Mouse (Mus musculus) midbrain, embryonic 13.5 days (tissue): ENCODE measurements around the gene 1700109H08Rik. TPM values are rescaled to one million over a fixed set of nuclear protein-coding genes. Genes with fewer than 3 reads are reported as not detected.
"Not testable (repeated sequence)": the region's sequence is repeated elsewhere in the genome, so short reads cannot be mapped to it uniquely, and the experiment has no call there.

Experiments used
- ATAC-seq: fragments of 200-750 bp; cut with Nextera tagmentation; 2 replicates; pipeline ENCODE4 v1.8.0; 2017; ENCODE audit warnings: mild to moderate bottlenecking, moderate TSS enrichment, moderate library complexity
- H3K27ac ChIP-seq: fragments of 300-500 bp; sonication (generic); 2 replicates; pipeline ENCODE4 v1.5.1; 2015; ENCODE audit warnings: inconsistent platforms, mild to moderate bottlenecking, moderate library complexity
- H3K27me3 ChIP-seq: fragments of 300-500 bp; sonication (generic); 2 replicates; pipeline ENCODE4 v1.6.1; 2015; ENCODE audit warnings: mild to moderate bottlenecking, inconsistent platforms
- H3K36me3 ChIP-seq: fragments of 300-500 bp; sonication (generic); 2 replicates; pipeline ENCODE4 v1.6.1; 2015; ENCODE audit warnings: mild to moderate bottlenecking, inconsistent platforms
- H3K4me1 ChIP-seq: fragments of 300-500 bp; sonication (generic); replicated peaks from 2 replicates; pipeline ENCODE4 v1.6.1; 2015; ENCODE audit warnings: inconsistent platforms
- H3K4me2 ChIP-seq: fragments of 300-500 bp; sonication (generic); replicated peaks from 2 replicates; pipeline ENCODE4 v1.6.1; 2015; ENCODE audit warnings: moderate library complexity, mild to moderate bottlenecking, inconsistent platforms
- H3K4me3 ChIP-seq: fragments of 300-500 bp; sonication (generic); replicated peaks from 2 replicates; pipeline ENCODE4 v1.5.1; 2015; ENCODE audit warnings: mild to moderate bottlenecking, inconsistent platforms
- H3K9ac ChIP-seq: fragments of 300-500 bp; sonication (generic); replicated peaks from 2 replicates; pipeline ENCODE4 v1.6.1; 2015; ENCODE audit warnings: mild to moderate bottlenecking, inconsistent platforms
- H3K9me3 ChIP-seq: fragments of 300-500 bp; sonication (generic); 2 replicates; pipeline ENCODE4 v1.6.1; 2016; ENCODE audit warnings: mild to moderate bottlenecking, inconsistent platforms
- WGBS: fragments of 180-500 bp; shearing (Covaris S2); methylation state at CpG from one replicate; pipeline ENCODE4 v1.1.7; 2015; 5-methylcytosine and 5-hydroxymethylcytosine counted together
- polyA plus RNA-seq: library from polyadenylated mRNA; unstranded; fragments of >200 nt; fragmentation: Nextera tagmentation; extraction: Ambion mirVana; gene quantifications from 2 replicates; pipeline ENCODE4 v1.2.1, GENCODE M21; 2015

The 1700109H08Rik gene
- 4.1 and 4.3 TPM in 2 replicates for polyA plus RNA-seq

DNA sequence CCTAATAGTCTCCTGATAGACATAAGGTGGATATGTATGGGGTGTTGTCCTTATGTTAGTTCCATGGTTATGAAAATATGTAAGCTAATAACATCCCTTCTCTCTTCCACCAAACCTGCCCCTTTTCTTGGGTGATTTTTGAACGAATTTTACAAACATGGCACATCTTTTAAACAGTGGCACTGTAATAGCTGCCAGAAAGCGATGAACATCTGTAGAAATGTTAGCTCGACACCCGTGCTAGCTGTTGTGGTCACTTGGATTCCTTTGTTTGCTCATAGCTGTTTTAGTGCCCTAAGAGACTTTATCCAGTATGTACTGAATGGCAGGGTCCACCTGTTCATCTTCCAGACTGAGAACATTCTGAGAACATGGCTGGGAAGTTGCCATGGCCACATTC is at the start of gene 1700109H08Rik:
Gene 1700109H08Rik, plus strand, starts transcription at position 301 of the 400 bp plus-strand sequence.
- Histone ChIP-seq H3K27me3 (no peaks in the 10 kb centered on the region), H3K9me3 (peaks cover 6% of the 10 kb centered on the region; the same call in 1 of the 2 replicates), H3K4me1 (no peaks in the 10 kb centered on the region), H3K4me2 (no peak within 1 kb of the TSS), H3K27ac (no peak within 1 kb of the TSS), H3K36me3 (peaks cover 89% of the 10 kb centered on the region), H3K9ac (no peak within 1 kb of the TSS), H3K4me3 (no peak within 1 kb of the TSS)
- 96% methylated on average over 4 of the region's 4 CpGs for WGBS
- ATAC-seq, result no peak

DNA sequence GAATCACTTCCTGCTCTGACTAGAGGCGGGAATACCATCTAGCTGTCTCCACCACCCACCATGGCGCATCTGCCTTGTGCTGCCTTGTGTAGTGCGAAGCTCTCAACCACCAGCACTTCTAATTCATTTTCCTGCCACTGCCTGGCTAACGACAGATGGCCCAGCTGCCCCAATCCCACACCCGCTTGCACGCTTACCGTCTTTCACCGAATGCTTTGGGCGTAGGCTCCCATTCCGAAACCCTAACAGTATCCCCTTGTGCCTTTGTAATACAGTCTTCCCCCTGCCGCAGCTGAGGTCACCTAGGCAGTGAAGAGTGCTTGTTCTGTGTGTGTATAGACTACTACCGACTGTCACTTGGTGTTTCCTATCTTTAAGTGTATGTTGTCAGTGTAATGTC is 49.6 kb upstream of the 1700109H08Rik start:
- Histone ChIP-seq H3K4me1 (no peaks in the 10 kb centered on the region), H3K4me3 (no peak overlapping the region), H3K27ac (no peak overlapping the region), H3K4me2 (no peak overlapping the region), H3K27me3 (no peaks in the 10 kb centered on the region), H3K36me3 (no peaks in the 10 kb centered on the region), H3K9me3 (no peaks in the 10 kb centered on the region), H3K9ac (no peak overlapping the region)
- no peak for ATAC-seq
- 92% methylated on average over 12 of the region's 12 CpGs for WGBS

- no peak overlapping the region for H3K4me3 ChIP-seq
- no peak for ATAC-seq
- no peaks in the 10 kb centered on the region for H3K27me3 ChIP-seq
- WGBS, result 94% methylated on average over 10 of the region's 10 CpGs
- H3K27ac ChIP-seq, result no peak overlapping the region
- H3K36me3 ChIP-seq, result no peaks in the 10 kb centered on the region
- no peak overlapping the region for H3K4me2 ChIP-seq
- no peak overlapping the region for H3K9ac ChIP-seq
- peaks cover 7% of the 10 kb centered on the region for H3K4me1 ChIP-seq
- no peaks in the 10 kb centered on the region for H3K9me3 ChIP-seq
These were observed 48.5 kb upstream of the 1700109H08Rik start for GRCm38 (mm10) chr5:3522826-3523225.

- peaks cover 27% of the 10 kb centered on the region for H3K4me1 ChIP-seq
- peak; percentile 56 for ATAC-seq
- H3K4me3 ChIP-seq, result no peak overlapping the region
- no peak overlapping the region for H3K27ac ChIP-seq
- no peaks in the 10 kb centered on the region for H3K36me3 ChIP-seq
- no peaks in the 10 kb centered on the region for H3K27me3 ChIP-seq
- no peaks in the 10 kb centered on the region for H3K9me3 ChIP-seq
- H3K4me2 ChIP-seq, result no peak overlapping the region
- H3K9ac ChIP-seq, result no peak overlapping the region
- 34% methylated on average over 5 of the region's 5 CpGs for WGBS
These were observed 44.2 kb upstream of the 1700109H08Rik start for GRCm38 (mm10) chr5:3527041-3527691.

DNA sequence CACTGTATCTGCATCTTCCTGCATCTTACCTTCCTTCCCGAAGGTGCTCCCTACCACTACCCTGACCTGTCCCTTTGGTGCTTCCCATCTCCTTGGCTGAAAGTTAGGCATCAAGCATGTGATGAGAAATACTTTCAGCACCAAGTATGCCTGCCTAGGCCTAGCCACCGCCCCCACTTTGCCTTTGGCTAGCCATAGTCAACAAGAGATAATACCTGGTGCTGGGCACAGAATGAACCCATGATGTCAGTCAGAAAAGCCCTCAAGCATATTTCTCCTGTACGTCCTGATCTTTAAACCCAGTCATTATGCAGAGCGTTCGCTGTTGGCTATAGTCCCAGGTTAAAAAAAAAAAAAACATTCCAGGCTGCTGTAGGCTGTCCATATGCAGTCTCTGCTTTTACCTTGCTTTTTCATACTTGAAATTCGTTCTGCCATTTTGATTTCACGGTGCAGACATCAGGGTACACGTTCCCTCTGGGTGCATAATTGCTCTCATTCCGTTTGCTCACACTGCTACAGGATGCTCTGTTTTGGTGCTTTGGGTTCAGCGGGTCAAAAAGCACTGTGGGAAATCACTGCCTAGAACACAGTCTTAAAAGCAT is 41.7 kb upstream of the 1700109H08Rik start:
- no peak overlapping the region for H3K9ac ChIP-seq
- ATAC-seq, result peak; percentile 77
- peaks cover 27% of the 10 kb centered on the region for H3K4me1 ChIP-seq
- H3K27me3 ChIP-seq, result no peaks in the 10 kb centered on the region
- no peak overlapping the region for H3K4me2 ChIP-seq
- H3K27ac ChIP-seq, result no peak overlapping the region; the same call in 1 of the 2 replicates
- H3K36me3 ChIP-seq, result no peaks in the 10 kb centered on the region
- no peak overlapping the region for H3K4me3 ChIP-seq
- 58% methylated on average over 10 of the region's 10 CpGs for WGBS
- H3K9me3 ChIP-seq, result no peaks in the 10 kb centered on the region

DNA sequence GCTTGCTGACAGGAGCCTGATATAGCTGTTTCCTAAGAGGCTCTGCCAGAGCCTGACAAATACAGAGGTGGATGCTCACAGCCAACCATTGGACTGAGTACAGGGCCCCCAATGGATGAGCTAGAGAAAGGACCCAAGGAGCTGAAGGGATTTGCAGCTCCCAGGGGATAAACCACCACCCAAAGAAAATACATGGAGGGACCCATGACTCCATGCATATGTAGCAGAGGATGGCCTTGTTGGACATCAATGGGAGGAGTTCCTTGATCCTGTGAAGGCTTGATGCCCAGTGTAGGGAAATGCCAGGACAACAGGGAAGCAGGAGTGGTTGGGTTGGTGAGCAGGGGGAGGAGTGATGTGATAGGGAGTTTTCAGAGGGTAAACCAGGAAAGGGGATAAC is 39.3 kb upstream of the 1700109H08Rik start:
- not testable (repeated sequence) for H3K4me2 ChIP-seq, H3K27me3 ChIP-seq, H3K4me3 ChIP-seq, H3K9ac ChIP-seq, H3K36me3 ChIP-seq, H3K27ac ChIP-seq, ATAC-seq, H3K9me3 ChIP-seq
- H3K4me1 ChIP-seq, result peaks cover 26% of the 10 kb centered on the region

DNA sequence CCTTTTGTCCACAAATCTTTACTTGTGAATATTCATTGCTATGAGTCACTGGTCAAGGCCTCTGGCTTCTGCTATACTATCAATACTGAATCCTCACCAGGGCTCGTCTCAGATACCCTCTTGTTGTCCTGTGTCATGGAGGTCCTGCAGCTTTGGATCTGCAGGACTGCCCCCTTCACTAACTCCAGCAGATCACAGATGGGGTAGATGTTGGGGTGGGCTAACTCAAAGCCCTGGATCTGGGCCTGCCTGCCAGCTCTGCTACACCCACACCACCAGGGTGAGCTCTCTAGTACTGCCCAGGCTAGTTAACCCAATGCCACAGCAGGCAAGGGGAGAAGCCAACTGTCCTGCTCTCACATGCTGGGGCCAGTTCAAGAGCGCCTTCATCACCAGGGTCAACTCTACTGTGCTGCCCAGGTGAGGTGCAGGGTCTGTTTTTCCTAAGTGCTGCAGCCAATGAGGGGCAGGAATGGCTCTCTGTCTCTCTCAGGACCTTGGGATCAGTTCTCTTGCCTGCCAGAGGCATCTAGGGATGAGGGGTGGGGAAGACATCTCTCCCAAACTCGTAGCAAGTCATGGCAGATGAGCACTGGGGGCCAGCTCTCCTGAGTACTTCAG is 34.7 kb upstream of the 1700109H08Rik start:
- no peaks in the 10 kb centered on the region for H3K4me1 ChIP-seq
- H3K36me3 ChIP-seq, result no peaks in the 10 kb centered on the region
- no peaks in the 10 kb centered on the region for H3K9me3 ChIP-seq
- 70% methylated on average over 3 of the region's 3 CpGs for WGBS
- H3K9ac ChIP-seq, result no peak overlapping the region
- no peak for ATAC-seq
- no peak overlapping the region for H3K4me3 ChIP-seq
- no peak overlapping the region for H3K4me2 ChIP-seq
- no peaks in the 10 kb centered on the region for H3K27me3 ChIP-seq
- no peak overlapping the region for H3K27ac ChIP-seq

DNA sequence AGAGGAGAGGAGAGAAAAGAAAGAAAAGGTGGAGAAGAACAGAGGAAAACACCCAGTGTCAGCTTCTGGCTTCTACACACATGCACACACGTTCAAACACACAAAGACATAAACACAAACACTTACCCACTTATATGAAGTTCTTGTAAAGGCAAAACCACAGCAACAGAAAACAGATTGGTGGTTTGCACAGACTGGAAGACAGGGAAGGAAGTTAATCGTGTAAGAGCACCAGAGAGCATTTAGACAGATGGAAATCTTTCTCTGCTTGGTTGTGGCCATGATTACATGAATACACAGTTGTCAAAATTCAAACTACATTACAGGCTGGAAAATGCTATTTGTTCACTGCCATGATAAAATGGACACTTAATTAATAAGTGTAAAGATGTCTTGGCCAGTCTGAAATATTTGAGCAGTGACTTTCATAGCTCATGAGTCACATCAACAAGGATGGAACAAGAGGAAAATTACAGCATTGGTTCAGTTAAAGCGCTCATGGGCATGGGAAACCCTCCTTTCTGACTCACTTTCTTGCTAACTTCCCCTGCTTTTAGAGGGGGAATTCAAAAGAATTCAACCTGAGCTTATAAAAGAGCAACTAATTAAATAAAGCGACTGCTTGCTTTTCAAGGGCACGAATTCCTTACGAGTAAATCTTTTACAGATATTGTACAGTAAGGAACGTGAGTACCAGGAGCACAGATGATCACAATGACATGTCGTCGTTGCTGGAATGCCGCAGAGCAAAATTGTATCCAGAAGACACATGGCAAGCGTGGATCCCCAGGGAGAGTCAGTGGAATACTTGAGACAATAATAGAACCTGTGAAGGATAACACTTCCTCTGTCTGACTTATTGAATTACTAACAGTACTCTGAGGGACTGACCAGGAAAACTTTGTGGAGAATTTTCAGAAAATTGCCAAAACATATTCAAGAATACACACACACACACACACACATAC is 32.6 kb upstream of the 1700109H08Rik start:
- Histone ChIP-seq H3K27ac (no peak overlapping the region), H3K4me1 (no peaks in the 10 kb centered on the region), H3K4me3 (no peak overlapping the region), H3K36me3 (no peaks in the 10 kb centered on the region), H3K9ac (no peak overlapping the region), H3K27me3 (no peaks in the 10 kb centered on the region), H3K4me2 (no peak overlapping the region), H3K9me3 (no peaks in the 10 kb centered on the region)
- no peak for ATAC-seq
- WGBS, result 75% methylated on average over 11 of the region's 11 CpGs

DNA sequence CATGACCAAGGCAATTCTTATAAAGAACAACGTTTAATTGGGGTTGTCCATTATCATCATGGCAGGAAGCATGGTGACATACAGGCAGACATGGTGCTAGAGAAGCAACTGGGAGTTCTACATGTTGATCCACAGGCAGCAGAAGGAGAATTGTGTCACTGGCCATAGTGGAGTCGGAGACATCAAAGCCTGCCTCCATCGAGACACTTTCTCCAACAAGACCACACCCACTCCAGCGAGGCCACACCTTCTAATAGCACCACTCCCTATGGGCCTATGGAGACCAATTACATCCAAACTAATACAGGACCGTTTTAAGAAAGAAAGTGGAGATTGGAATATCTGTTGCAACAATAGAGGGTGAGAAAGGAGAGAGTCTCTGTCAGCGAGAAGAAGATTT is 29.5 kb upstream of the 1700109H08Rik start:
- H3K4me3 ChIP-seq, result no peak overlapping the region
- 84% methylated on average over 6 of the region's 6 CpGs for WGBS

DNA sequence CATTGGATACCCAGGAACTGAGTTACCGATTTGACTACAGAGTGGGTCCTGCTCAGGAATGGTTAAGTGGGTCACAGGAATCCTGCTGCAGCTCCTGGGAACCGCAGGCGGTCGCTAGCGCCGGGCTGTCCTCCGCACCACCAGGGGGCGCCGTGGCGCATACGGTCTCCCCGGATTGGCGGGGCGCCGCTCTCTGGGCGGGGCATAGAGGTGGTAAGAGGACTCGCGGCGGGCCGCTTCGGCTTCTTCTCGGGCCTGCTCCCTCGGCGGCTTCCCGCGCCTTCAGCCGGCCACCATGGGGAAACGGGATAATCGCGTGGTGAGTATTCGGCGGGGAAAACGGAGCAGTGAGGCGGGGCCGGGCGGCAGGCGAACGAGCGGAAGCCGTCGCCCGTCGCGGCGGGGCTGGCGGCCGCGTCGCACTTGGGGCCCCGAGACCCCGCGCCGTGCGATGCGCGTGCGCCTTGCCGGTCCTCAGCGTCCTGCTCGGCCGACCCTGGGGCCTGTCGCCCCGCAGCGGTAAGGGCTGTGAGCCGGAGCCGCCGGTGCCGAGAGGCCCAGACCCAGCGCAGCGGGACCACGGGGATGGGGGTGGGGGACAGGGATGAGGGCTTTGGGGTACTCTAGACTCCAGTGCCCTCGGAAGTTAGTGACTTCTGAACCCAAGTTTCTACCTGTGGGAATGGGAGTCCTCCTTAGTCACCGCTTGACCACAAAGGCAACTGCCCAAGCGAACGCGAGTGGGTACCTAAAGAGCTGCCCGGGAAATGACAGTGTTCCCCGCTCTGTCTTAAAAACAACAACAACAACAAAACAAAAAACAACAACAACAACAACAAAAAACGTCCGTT is 27.5 kb upstream of the 1700109H08Rik start, which contains the start of gene Fam133b:
Gene Fam133b, plus strand, starts transcription at position 205 of the 851 bp plus-strand sequence.
- Histone ChIP-seq H3K4me2 (peak within 1 kb of the TSS; percentile 77), H3K36me3 (peaks cover 7% of the 10 kb centered on the region), H3K27ac (peak within 1 kb of the TSS; percentile 86), H3K27me3 (no peaks in the 10 kb centered on the region), H3K4me1 (peaks cover 21% of the 10 kb centered on the region), H3K9me3 (no peaks in the 10 kb centered on the region), H3K9ac (peak within 1 kb of the TSS; percentile 84), H3K4me3 (peak within 1 kb of the TSS; percentile 92)
- under 1% methylated on average over 78 of the region's 80 CpGs for WGBS
- ATAC-seq, result peak; percentile 97

More for the DNA sequence above, 29.5 kb upstream of the 1700109H08Rik start:
- no peak for ATAC-seq
- H3K9me3 ChIP-seq, result no peaks in the 10 kb centered on the region
- no peak overlapping the region for H3K27ac ChIP-seq
- no peak overlapping the region for H3K9ac ChIP-seq
- peaks cover 2% of the 10 kb centered on the region; the same call in 1 of the 2 replicates for H3K36me3 ChIP-seq
- no peaks in the 10 kb centered on the region for H3K27me3 ChIP-seq
- peaks cover 19% of the 10 kb centered on the region for H3K4me1 ChIP-seq
- no peak overlapping the region for H3K4me2 ChIP-seq

GRCm38 (mm10) chr5:3544480-3544769 is 26.9 kb upstream of the 1700109H08Rik start:
- Histone ChIP-seq H3K9ac (peak overlapping the region; percentile 84), H3K27me3 (no peaks in the 10 kb centered on the region), H3K9me3 (no peaks in the 10 kb centered on the region), H3K36me3 (peaks cover 7% of the 10 kb centered on the region), H3K4me2 (peak overlapping the region; percentile 77), H3K4me3 (peak overlapping the region; percentile 92), H3K27ac (no peak overlapping the region), H3K4me1 (peaks cover 21% of the 10 kb centered on the region)
- 9% methylated on average over 7 of the region's 7 CpGs for WGBS
- ATAC-seq, result 0 out of 2 replicates have a peak, but pooled peaks have one; percentile 17
